Mouse (Mus musculus): ENCODE results near the gene Gm21118.
"Not testable (repeated sequence)": the region's sequence is repeated elsewhere in the genome, so short reads cannot be mapped to it uniquely, and the experiment has no call there.

Gm21118 gene

GRCm38 (mm10) chrY:70273542-70273941, at the start of gene Gm21118:
TSS of gene Gm21118 (minus strand) at chrY:70273642.
- not testable (repeated sequence) for DNase-seq

- DNase-seq, result not testable (repeated sequence)
Observed at GRCm38 (mm10) chrY:70303187-70303586, 29.7 kb upstream of the Gm21118 start, which contains the start of the genes Gm29423 and Gm29644. TSS of gene Gm29423 (minus strand) at chrY:70303287. TSS of gene Gm29644 (minus strand) at chrY:70303343.

Measured in lung, postnatal 36 days (tissue).